Mouse (Mus musculus) C2C12 (cell line): ENCODE data around the gene Polrmt. TPM values are rescaled to one million over a fixed set of nuclear protein-coding genes. Genes with fewer than 3 reads are reported as not detected.
A peak's percentile ranks its signal among the peaks of the same experiment; 100 is the strongest.

Source experiments
- H3K27me3 ChIP-seq: one replicate; pipeline ENCODE4 v1.6.1; 2011; ENCODE audit not compliant: control insufficient read depth, insufficient read depth, insufficient read length
- H3K36me3 ChIP-seq: one replicate; pipeline ENCODE4 v1.6.1; 2011; ENCODE audit not compliant: control insufficient read depth, insufficient read depth
- H3K4me3 ChIP-seq: one replicate; pipeline ENCODE4 v1.5.1; 2011; ENCODE audit warnings: mild to moderate bottlenecking, control low read depth; ENCODE audit not compliant: poor library complexity, insufficient read depth, severe bottlenecking
- H3K79me2 ChIP-seq: one replicate; pipeline ENCODE4 v1.6.1; 2011; ENCODE audit not compliant: control insufficient read depth, insufficient read depth
- H3K79me3 ChIP-seq: one replicate; pipeline ENCODE4 v1.6.1; 2011; ENCODE audit warnings: low read depth, control low read depth
- H3ac ChIP-seq: one replicate; pipeline ENCODE3; 2011; ENCODE audit warnings: low read depth; ENCODE audit not compliant: control insufficient read depth, insufficient read length
- CEBPB ChIP-seq: IDR thresholded peaks from one replicate; pipeline ENCODE4 v1.6.1; 2011; ENCODE audit warnings: low read depth, mild to moderate bottlenecking, control low read depth, moderate library complexity
- CTCF ChIP-seq: IDR thresholded peaks from one replicate; pipeline ENCODE4 v1.5.1; 2011; ENCODE audit not compliant: control insufficient read depth, insufficient read depth, insufficient read length
- FOSL1 ChIP-seq: IDR thresholded peaks from one replicate; pipeline ENCODE4 v1.8.0; 2011; ENCODE audit warnings: mild to moderate bottlenecking, low read length; ENCODE audit not compliant: poor library complexity, insufficient read depth, severe bottlenecking
- MAX ChIP-seq: IDR thresholded peaks from one replicate; pipeline ENCODE4 v1.6.1; 2011; ENCODE audit warnings: mild to moderate bottlenecking, control low read depth
- MYOD1 ChIP-seq: IDR thresholded peaks from one replicate; pipeline ENCODE4 v1.6.1; 2011; ENCODE audit warnings: low read depth; ENCODE audit not compliant: control insufficient read depth, insufficient read length
- MYOG ChIP-seq: IDR thresholded peaks from one replicate; pipeline ENCODE4 v1.6.1; 2011; ENCODE audit not compliant: control insufficient read depth, insufficient read length; ENCODE audit errors: extremely low read depth
- USF1 ChIP-seq: IDR thresholded peaks from one replicate; pipeline ENCODE4 v1.6.1; 2011; ENCODE audit warnings: low read depth, mild to moderate bottlenecking, control low read depth, moderate library complexity
- polyA plus RNA-seq: library from polyadenylated mRNA; unstranded; fragments of >200 nt; fragmentation: generic; extraction: Trizol; gene quantifications from one replicate; pipeline ENCODE4 v1.2.1, GENCODE M21; 2012; ENCODE audit warnings: missing spikeins

The Polrmt gene
- polyA plus RNA-seq, 1 experiment, result 56.5 TPM

GRCm38 (mm10) chr10:79729357-79729965 lies 16.9 kb downstream of the Polrmt start:
- TF ChIP-seq CTCF, result no peak
- no peak for TF ChIP-seq FOSL1
- no peaks in the 10 kb centered on the region for H3K79me2 ChIP-seq
- no peaks in the 10 kb centered on the region for H3K27me3 ChIP-seq

GRCm38 (mm10) chr10:79728323-79729249 lies 17.8 kb downstream of the Polrmt start:
- no peaks in the 10 kb centered on the region for H3K27me3 ChIP-seq
- H3K79me2 ChIP-seq, result no peaks in the 10 kb centered on the region
- no peak overlapping the region for H3K4me3 ChIP-seq
- no peak for TF ChIP-seq MYOG
- no peak for TF ChIP-seq CTCF
- TF ChIP-seq MAX, result no peak
- TF ChIP-seq USF1, result no peak
- TF ChIP-seq CEBPB, result no peak
- TF ChIP-seq FOSL1, result no peak
- no peak for TF ChIP-seq MYOD1
- H3K79me3 ChIP-seq, result no peaks in the 10 kb centered on the region
- H3K36me3 ChIP-seq, result peaks cover under 1% of the 10 kb centered on the region
- H3ac ChIP-seq, result no peak overlapping the region

More at GRCm38 (mm10) chr10:79729357-79729965, 16.9 kb downstream of the Polrmt start:
- peaks cover 9% of the 10 kb centered on the region for H3K36me3 ChIP-seq
- H3ac ChIP-seq, result no peak overlapping the region
- no peak overlapping the region for H3K4me3 ChIP-seq
- H3K79me3 ChIP-seq, result no peaks in the 10 kb centered on the region

- H3K27me3 ChIP-seq, result peaks cover 9% of the 10 kb centered on the region
- no peak for TF ChIP-seq CEBPB
- TF ChIP-seq CTCF, result peak; percentile 69
- no peak for TF ChIP-seq MAX
- no peak overlapping the region for H3K4me3 ChIP-seq
- no peaks in the 10 kb centered on the region for H3K79me3 ChIP-seq
- no peaks in the 10 kb centered on the region for H3K79me2 ChIP-seq
- no peak overlapping the region for H3ac ChIP-seq
- H3K36me3 ChIP-seq, result no peaks in the 10 kb centered on the region
Measured at GRCm38 (mm10) chr10:79726090-79726489, 20.3 kb downstream of the Polrmt start.

GRCm38 (mm10) chr10:79723692-79724091 lies 22.7 kb downstream of the Polrmt start:
- H3K79me3 ChIP-seq, result no peaks in the 10 kb centered on the region
- H3K27me3 ChIP-seq, result peaks cover 27% of the 10 kb centered on the region
- H3K79me2 ChIP-seq, result no peaks in the 10 kb centered on the region
- no peaks in the 10 kb centered on the region for H3K36me3 ChIP-seq
- no peak overlapping the region for H3K4me3 ChIP-seq
- H3ac ChIP-seq, result no peak overlapping the region
- no peak for TF ChIP-seq MYOG
- no peak for TF ChIP-seq USF1
- no peak for TF ChIP-seq CEBPB
- no peak for TF ChIP-seq MAX
- TF ChIP-seq MYOD1, result no peak
- no peak for TF ChIP-seq FOSL1
- no peak for TF ChIP-seq CTCF

- Histone ChIP-seq H3K79me3 (no peaks in the 10 kb centered on the region), H3K36me3 (no peaks in the 10 kb centered on the region), H3ac (no peak overlapping the region), H3K27me3 (peaks cover 27% of the 10 kb centered on the region), H3K79me2 (no peaks in the 10 kb centered on the region), H3K4me3 (no peak overlapping the region)
- no peak for TF ChIP-seq MAX
- no peak for TF ChIP-seq USF1
- TF ChIP-seq FOSL1, result no peak
- TF ChIP-seq CEBPB, result no peak
- TF ChIP-seq MYOG, result no peak
- TF ChIP-seq MYOD1, result no peak
- no peak for TF ChIP-seq CTCF
Measured at GRCm38 (mm10) chr10:79723047-79723446, 23.3 kb downstream of the Polrmt start.

GRCm38 (mm10) chr10:79721089-79721488 lies 25.3 kb downstream of the Polrmt start:
- no peak overlapping the region for H3K4me3 ChIP-seq
- no peaks in the 10 kb centered on the region for H3K79me2 ChIP-seq
- peaks cover 45% of the 10 kb centered on the region for H3K27me3 ChIP-seq
- H3K79me3 ChIP-seq, result no peaks in the 10 kb centered on the region
- H3K36me3 ChIP-seq, result no peaks in the 10 kb centered on the region
- no peak overlapping the region for H3ac ChIP-seq
- TF ChIP-seq CTCF (no peak), FOSL1 (no peak), USF1 (no peak), CEBPB (no peak), MYOG (no peak), MYOD1 (no peak), MAX (no peak)
